Mouse (Mus musculus): ENCODE measurements around the gene Trappc11. TPM values are rescaled to one million over a fixed set of nuclear protein-coding genes. Genes with fewer than 3 reads are reported as not detected.
"Not testable (repeated sequence)": the region's sequence is repeated elsewhere in the genome, so short reads cannot be mapped to it uniquely, and the experiment has no call there.

The Trappc11 gene
- polyA plus RNA-seq, 1 experiment from 2014 or later, result 41.6 TPM

DNA sequence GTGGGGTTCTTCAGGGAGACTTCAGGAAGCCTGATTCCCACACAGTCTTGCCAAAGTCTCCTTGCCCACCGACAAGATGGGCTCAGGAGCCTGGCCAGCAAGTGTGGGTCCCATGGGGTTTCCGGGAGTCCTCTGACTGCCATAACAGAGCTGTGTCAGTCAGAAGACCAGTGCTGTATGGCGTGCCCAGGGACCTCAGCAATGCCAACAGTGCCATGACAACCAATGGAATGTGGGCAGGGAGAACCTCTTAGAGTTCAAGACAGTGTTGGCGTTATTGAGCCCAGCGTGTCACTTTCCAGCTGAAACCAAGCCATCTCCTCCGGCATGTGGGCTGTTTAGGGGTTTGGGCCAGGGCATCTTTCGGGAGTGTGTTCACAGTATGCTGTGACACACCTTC is 53.2 kb downstream of the Trappc11 start:
- Histone ChIP-seq H3K9ac (replicated peaks) (no peak overlapping the region), H3K4me3 (no peak overlapping the region), H3K4me1 (0 out of 2 replicates have a peak, but pooled peaks cover 7% of the 10 kb centered on the region), H3K27ac (replicated peaks) (no peak overlapping the region), H3K9me3 (no peaks in the 10 kb centered on the region), H3K27me3 (no peaks in the 10 kb centered on the region), H3K4me2 (replicated peaks) (no peak overlapping the region), H3K36me3 (0 out of 2 replicates have a peak, but pooled peaks cover 2% of the 10 kb centered on the region)
- 73% methylated on average over 7 of the region's 7 CpGs for WGBS
- ATAC-seq (replicated peaks), result peak; percentile 55; the same call in 1 of the 2 replicates

DNA sequence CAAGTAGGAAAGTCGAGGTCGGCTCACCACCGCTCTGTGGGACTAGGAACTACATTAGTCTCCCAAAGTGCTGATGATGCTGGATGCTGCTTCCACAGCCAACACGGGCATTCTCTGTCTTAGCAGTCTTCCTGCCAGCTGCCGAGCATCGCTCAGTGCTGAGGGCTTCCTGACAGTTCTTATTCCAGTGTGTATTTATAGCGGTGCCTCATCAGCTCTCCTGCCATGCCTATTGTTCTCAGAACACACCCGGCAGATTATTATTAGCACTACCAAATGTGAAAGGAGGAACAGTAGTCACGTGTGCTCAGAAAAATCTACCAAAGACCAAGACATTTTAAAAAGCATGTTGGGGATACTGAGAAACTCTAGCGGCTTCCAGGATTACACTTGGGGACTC is 71.6 kb downstream of the Trappc11 start:
- Histone ChIP-seq H3K9me3 (no peaks in the 10 kb centered on the region), H3K9ac (replicated peaks) (no peak overlapping the region), H3K4me1 (no peaks in the 10 kb centered on the region), H3K4me2 (replicated peaks) (no peak overlapping the region), H3K4me3 (no peak overlapping the region), H3K27ac (replicated peaks) (no peak overlapping the region), H3K27me3 (no peaks in the 10 kb centered on the region), H3K36me3 (no peaks in the 10 kb centered on the region)
- WGBS, result 76% methylated on average over 10 of the region's 10 CpGs
- ATAC-seq (replicated peaks), result peak; percentile 66; the same call in 1 of the 2 replicates

DNA sequence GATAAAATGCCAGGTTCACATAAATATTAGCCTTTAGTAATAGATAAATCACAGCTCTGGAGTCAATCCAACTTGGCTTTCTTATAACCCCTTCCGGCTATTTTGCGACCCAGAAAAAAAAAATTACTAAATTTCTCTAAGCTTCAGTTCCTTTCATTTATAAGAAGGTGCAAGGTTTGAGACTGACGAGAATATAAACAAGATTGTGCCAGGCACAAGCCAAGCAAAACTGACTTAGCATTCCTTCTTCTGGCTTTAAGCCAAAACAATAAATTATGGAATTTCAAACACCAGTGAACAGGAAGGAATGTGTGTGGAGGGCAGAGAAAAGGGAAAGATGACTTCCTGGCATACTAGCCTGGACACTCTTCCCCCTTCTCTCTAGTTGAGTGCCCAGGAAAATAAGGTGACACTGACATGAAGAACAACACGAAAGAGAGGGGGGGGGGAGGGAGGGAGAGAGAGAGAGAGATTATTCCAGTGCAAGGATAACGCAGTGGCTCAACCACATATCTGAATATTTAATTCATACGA is 74.0 kb downstream of the Trappc11 start:
- Histone ChIP-seq H3K27me3 (no peaks in the 10 kb centered on the region), H3K9me3 (no peaks in the 10 kb centered on the region), H3K4me2 (replicated peaks) (no peak overlapping the region), H3K4me1 (no peaks in the 10 kb centered on the region), H3K36me3 (no peaks in the 10 kb centered on the region), H3K4me3 (no peak overlapping the region), H3K27ac (replicated peaks) (no peak overlapping the region), H3K9ac (replicated peaks) (no peak overlapping the region)
- ATAC-seq (replicated peaks), result no peak
- WGBS, result 82% methylated on average over 6 of the region's 6 CpGs

DNA sequence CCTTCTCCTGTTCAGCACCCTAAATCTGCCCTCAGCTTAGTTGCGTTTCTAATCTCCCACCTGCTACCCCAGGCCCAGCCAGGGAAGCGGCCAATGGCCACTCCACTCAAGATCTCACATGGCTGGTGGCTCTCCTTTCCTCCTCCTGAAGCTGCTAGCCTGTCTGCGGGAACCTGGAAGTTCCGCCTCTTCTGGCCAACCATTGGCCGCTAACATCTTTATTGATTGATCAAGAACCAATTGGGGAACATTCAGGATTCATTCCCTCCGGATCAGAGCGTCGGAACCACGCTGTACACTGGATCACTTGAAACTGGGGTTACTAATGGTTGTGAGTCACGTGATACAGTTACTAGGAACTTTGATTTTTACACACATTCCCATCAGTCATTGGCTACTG is 74.7 kb downstream of the Trappc11 start:
- no peaks in the 10 kb centered on the region for H3K4me1 ChIP-seq
- no peak overlapping the region for H3K9ac ChIP-seq (replicated peaks)
- H3K4me2 ChIP-seq (replicated peaks), result no peak overlapping the region
- no peaks in the 10 kb centered on the region for H3K27me3 ChIP-seq
- H3K4me3 ChIP-seq, result no peak overlapping the region
- WGBS, result 94% methylated on average over 10 of the region's 10 CpGs
- no peak overlapping the region for H3K27ac ChIP-seq (replicated peaks)
- no peaks in the 10 kb centered on the region for H3K9me3 ChIP-seq
- no peak for ATAC-seq (replicated peaks)
- no peaks in the 10 kb centered on the region for H3K36me3 ChIP-seq

DNA sequence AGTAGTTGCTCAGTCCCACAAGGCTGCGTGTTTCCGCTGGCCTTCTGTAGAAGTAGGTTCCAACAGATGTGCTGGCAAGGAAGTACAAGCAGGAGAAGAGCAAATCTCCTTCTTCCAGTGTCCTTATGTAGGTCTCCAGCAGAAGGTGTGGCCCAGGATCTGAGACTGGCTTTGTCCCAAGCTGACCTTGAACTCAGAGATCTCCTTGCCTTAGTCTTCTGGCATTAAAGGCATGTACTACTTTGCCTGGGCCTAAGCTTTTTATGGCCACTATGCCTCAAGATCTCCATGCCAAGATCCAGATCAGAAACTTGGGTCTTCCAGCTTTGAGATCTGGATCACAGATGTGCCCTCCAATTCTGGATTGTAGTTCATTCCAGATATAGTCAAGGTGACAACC is 84.1 kb downstream of the Trappc11 start:
- not testable (repeated sequence) for ATAC-seq (replicated peaks)

DNA sequence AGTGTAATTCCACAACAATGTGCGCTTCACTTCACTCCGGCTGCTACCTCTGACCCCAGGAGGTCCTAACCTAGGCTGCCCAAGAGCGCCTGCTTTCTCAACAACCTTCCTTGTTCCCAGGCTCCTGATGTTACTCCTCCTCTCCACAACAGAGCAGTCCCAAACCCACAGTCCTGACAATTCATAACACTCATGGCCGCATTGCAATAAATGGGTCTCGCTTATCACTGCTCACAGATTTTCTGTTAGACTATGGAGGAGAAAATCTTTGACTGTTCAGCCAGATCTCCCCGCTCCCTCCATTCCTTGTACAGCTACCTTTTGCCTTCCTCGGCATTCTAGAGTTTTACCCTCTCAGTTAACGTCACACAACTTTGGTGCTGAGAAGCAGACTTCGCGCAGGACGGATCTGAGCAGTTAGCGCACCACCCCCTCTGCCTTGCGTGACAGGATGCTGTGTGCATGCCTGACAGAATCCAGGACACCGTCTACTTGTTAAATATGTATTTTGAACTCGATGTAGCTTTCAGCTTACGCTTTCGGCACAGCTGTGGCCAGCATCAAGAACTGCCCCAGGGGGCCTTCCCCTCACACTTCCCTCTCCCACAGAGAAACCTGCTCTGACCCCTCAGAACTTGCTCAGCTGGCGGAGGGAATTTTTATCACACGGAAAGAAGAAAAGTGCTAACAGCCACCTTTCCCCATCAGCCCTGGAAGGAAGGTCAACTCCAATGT is 86.8 kb downstream of the Trappc11 start, which contains the start of gene Stox2:
Gene Stox2, minus strand, starts transcription at position 51 of the 735 bp plus-strand sequence.
- Histone ChIP-seq H3K4me1 (no peaks in the 10 kb centered on the region), H3K36me3 (no peaks in the 10 kb centered on the region), H3K9ac (replicated peaks) (no peak within 1 kb of the TSS), H3K27ac (replicated peaks) (no peak within 1 kb of the TSS), H3K27me3 (no peaks in the 10 kb centered on the region), H3K4me3 (no peak within 1 kb of the TSS), H3K9me3 (no peaks in the 10 kb centered on the region), H3K4me2 (replicated peaks) (no peak within 1 kb of the TSS)
- 87% methylated on average over 19 of the region's 19 CpGs for WGBS
- ATAC-seq (replicated peaks), result no peak

More for the DNA sequence above, 84.1 kb downstream of the Trappc11 start:
- H3K36me3 ChIP-seq; H3K4me1 ChIP-seq; H3K27me3 ChIP-seq; H3K9me3 ChIP-seq; H3K9ac ChIP-seq (replicated peaks); H3K4me2 ChIP-seq (replicated peaks); H3K4me3 ChIP-seq; H3K27ac ChIP-seq (replicated peaks): not testable (repeated sequence)
- WGBS, result 95% methylated on average over 2 of the region's 2 CpGs

Other genes with a start within 250 kb of the Trappc11 start
- gene Stox2, start 87.1 kb downstream of the Trappc11 start, polyA plus RNA-seq (2015; fragmentation: Nextera tagmentation; extraction: Ambion mirVana), result 47.2 and 51.9 TPM in 2 replicates
- 39.4 and 42.3 TPM in 2 replicates for gene Rwdd4a, start 194 bp upstream of the Trappc11 start, polyA plus RNA-seq (2015; fragmentation: Nextera tagmentation; extraction: Ambion mirVana)
- 7.3 and 8.3 TPM in 2 replicates for gene Ing2, start 142.1 kb upstream of the Trappc11 start, polyA plus RNA-seq (2015; fragmentation: Nextera tagmentation; extraction: Ambion mirVana)
- 46.1 and 46.2 TPM in 2 replicates for gene Cdkn2aip, start 180.5 kb upstream of the Trappc11 start, polyA plus RNA-seq (2015; fragmentation: Nextera tagmentation; extraction: Ambion mirVana)